Mouse (Mus musculus) frontal cortex, adult (tissue): ENCODE measurements around the gene Gramd4.

Experiments
- ATAC-seq: cut with Nextera tagmentation; 2 replicates; pipeline ENCODE4 v1.9.2; 2017; ENCODE audit warnings: mild to moderate bottlenecking, moderate library complexity, mixed read lengths; ENCODE audit not compliant: low TSS enrichment

Gramd4 gene

GRCm38 (mm10) chr15:86181941-86182439 lies 124.5 kb downstream of the Gramd4 start:
- no peak for ATAC-seq

- no peak for ATAC-seq
Measured at GRCm38 (mm10) chr15:86182646-86183045, 125.2 kb downstream of the Gramd4 start.

- ATAC-seq = no peak
Measured at GRCm38 (mm10) chr15:86183484-86183883, 126.0 kb downstream of the Gramd4 start.

DNA sequence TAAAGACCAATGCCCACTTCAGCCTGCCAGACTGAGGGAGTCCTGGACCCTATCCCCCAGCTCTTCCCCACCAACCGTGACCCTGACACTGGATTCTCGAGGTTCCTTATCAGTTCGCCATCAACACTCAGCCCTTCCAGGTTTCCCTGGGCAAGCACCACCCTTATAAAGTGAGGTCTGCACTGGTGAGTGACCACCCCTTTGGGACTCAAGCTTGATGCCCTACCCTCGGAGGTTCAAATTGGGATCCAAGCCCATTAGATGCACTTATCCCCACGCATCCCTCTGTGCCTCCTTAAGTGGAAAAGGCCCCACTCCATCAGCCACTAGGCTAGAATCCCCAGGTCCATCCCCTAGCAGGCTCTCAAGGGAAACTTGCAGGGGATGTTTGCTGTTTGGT lies 126.6 kb downstream of the Gramd4 start:
- ATAC-seq = no peak

DNA sequence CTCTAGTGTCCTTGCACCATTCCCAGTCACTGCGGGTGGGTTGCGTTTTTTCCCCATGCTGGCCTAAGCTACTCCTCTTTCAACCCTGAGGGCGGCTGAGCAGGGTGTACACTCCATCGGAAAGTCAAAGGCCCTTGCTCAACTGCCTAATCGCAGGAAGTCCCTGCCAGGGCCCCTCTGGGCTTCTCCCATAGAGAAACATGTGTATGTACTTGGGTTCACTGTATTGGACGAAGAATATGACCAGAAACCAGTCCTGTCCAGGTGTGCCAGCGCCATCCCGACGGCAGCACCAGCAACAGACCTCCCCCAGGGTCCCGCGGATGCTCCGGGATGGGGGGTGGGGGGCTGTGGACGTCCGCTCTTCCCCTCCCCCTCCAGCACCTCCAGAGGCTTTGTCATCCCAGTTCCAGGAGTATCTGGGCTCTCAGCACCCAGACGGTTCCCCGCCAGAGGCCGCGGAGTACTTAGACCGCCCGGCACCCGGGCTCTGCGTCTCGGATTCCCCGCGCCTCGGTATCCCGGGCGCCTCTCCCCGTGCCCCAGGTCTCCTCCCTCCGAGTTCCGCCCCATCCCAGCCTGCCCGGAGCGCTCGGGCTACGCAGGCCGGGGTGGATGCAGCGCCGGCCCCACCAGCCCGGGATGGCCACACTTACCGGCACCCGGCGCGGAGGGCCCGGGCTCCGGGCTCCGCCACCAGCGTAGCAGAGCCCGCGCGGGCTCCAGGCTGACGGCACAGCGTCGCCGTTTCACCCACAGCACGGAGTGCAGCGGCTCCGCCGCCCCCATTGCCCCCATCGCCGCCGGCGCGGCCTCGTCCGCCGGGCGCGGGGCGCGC lies 127.6 kb downstream of the Gramd4 start:
- ATAC-seq = peak; percentile 15

- ATAC-seq = peak; percentile 74
Measured at GRCm38 (mm10) chr15:86185689-86186569, 128.4 kb downstream of the Gramd4 start, which contains the start of gene Cerk. TSS of gene Cerk (minus strand) at chr15:86186141.

DNA sequence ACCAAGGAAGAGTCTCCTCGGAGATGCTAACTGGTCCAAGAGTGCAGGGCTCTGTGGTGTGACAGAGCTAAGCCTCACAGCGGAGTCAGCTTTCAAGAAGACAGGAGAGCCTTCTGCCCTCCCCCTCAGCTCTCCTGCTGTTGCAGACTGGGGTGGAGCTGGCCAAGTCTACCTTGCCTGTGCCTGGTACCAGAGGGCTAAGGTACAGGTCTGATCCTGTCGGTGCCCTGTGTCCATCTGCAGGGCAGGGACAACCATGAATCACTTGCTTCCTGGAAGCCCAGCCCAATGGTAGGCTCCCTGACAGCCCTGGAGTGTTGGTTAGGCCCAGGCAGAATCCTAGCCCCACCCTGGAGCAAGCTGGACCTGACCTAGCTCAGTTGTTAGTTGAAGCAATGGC lies 129.2 kb downstream of the Gramd4 start:
- peak; percentile 25; the same call in 1 of the 2 replicates for ATAC-seq
